Mouse (Mus musculus): Measurements from ENCODE around the gene Tsen54. TPM values are rescaled to one million over a fixed set of nuclear protein-coding genes. Genes with fewer than 3 reads are reported as not detected.

Tsen54 gene
- polyA plus RNA-seq, 1 experiment from 2014 or later = 24.4 TPM

DNA sequence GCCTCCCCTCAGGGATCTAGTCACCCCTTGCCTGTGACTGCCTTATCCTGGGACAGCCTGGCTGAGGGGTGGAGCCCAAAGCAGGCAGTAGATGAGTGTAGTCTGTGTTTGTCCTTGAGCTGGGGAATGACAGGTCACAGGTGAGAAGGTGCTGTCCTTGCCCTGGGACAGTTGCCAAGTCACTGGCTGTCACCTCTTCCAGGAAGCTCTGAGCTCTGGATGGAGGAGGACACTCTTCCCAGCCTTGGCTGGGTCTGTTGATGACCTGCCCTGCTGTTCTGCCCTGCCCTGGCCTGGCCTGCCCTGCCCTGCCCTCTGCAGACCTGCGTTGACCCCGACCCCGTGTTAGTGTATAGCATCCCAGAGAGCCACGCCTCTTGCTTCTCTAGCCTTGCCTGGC, 57.9 kb downstream of the Tsen54 start:
- no peak overlapping the region for H3K4me2 ChIP-seq
- no peaks in the 10 kb centered on the region for H3K9me3 ChIP-seq
- no peak overlapping the region for H3K27ac ChIP-seq (replicated peaks)
- no peak overlapping the region for H3K4me3 ChIP-seq
- H3K36me3 ChIP-seq = no peaks in the 10 kb centered on the region
- no peak for ATAC-seq (ENCODE audit: extremely low read depth, insufficient number of reproducible peaks, low FRiP score, low TSS enrichment)
- 49% methylated on average over 4 of the region's 4 CpGs for WGBS
- peak overlapping the region; percentile 30; the same call in 1 of the 2 replicates for H3K9ac ChIP-seq
- peaks cover 21% of the 10 kb centered on the region for H3K4me1 ChIP-seq
- H3K27me3 ChIP-seq (replicated peaks) = no peaks in the 10 kb centered on the region; the same call in 1 of the 2 replicates

Small RNAs within 50 kb of the gene (microRNA-seq; reads per million reads assigned to microRNA genes)
- not detected for gene Mir5621

Other genes starting within 250 kb of the Tsen54 start
- gene Mrps7, start 210.8 kb upstream of the Tsen54 start, polyA plus RNA-seq (2015; fragmentation: Nextera tagmentation; extraction: Ambion mirVana) = 79.2 and 86.8 TPM in 2 replicates
- gene Gga3, start 210.7 kb upstream of the Tsen54 start, polyA plus RNA-seq (2015; fragmentation: Nextera tagmentation; extraction: Ambion mirVana) = 14.0 and 14.9 TPM in 2 replicates
- gene Mif4gd, start 201.8 kb upstream of the Tsen54 start, polyA plus RNA-seq (2015; fragmentation: Nextera tagmentation; extraction: Ambion mirVana) = 23.1 and 24.6 TPM in 2 replicates
- 36.4 and 37.2 TPM in 2 replicates for gene Slc25a19, start 186.4 kb upstream of the Tsen54 start, polyA plus RNA-seq (2015; fragmentation: Nextera tagmentation; extraction: Ambion mirVana)
- gene Grb2, start 106.1 kb upstream of the Tsen54 start, polyA plus RNA-seq (2015; fragmentation: Nextera tagmentation; extraction: Ambion mirVana) = 86.6 and 90.0 TPM in 2 replicates
- 34.3 and 39.4 TPM in 2 replicates for gene Tmem94, start 49.3 kb upstream of the Tsen54 start, polyA plus RNA-seq (2015; fragmentation: Nextera tagmentation; extraction: Ambion mirVana)
- gene Caskin2, start 1.1 kb upstream of the Tsen54 start, polyA plus RNA-seq (2015; fragmentation: Nextera tagmentation; extraction: Ambion mirVana) = 20.0 and 20.1 TPM in 2 replicates
- 18.9 and 19.0 TPM in 2 replicates for gene Llgl2, start 9.3 kb downstream of the Tsen54 start, polyA plus RNA-seq (2015; fragmentation: Nextera tagmentation; extraction: Ambion mirVana)
- gene Myo15b, start 43.7 kb downstream of the Tsen54 start, polyA plus RNA-seq (2015; fragmentation: Nextera tagmentation; extraction: Ambion mirVana) = 0.17 and 0.27 TPM in 2 replicates
- 20.0 and 24.2 TPM in 2 replicates for gene Smim5, start 85.2 kb downstream of the Tsen54 start, polyA plus RNA-seq (2015; fragmentation: Nextera tagmentation; extraction: Ambion mirVana)
- 1.4 TPM in 2 replicates for gene Smim6, start 97.3 kb downstream of the Tsen54 start, polyA plus RNA-seq (2015; fragmentation: Nextera tagmentation; extraction: Ambion mirVana)
- gene Sap30bp, start 118.6 kb downstream of the Tsen54 start, polyA plus RNA-seq (2015; fragmentation: Nextera tagmentation; extraction: Ambion mirVana) = 23.3 and 24.8 TPM in 2 replicates
- gene Recql5, start 118.8 kb downstream of the Tsen54 start, polyA plus RNA-seq (2015; fragmentation: Nextera tagmentation; extraction: Ambion mirVana) = 11.6 and 12.7 TPM in 2 replicates
- gene Itgb4, start 160.0 kb downstream of the Tsen54 start, polyA plus RNA-seq (2015; fragmentation: Nextera tagmentation; extraction: Ambion mirVana) = 0.99 and 1.1 TPM in 2 replicates
- gene Galk1, start 198.0 kb downstream of the Tsen54 start, polyA plus RNA-seq (2015; fragmentation: Nextera tagmentation; extraction: Ambion mirVana) = 150 and 178 TPM in 2 replicates
- 647 and 691 TPM in 2 replicates for gene H3f3b, start 213.2 kb downstream of the Tsen54 start, polyA plus RNA-seq (2015; fragmentation: Nextera tagmentation; extraction: Ambion mirVana)
- 22.8 and 23.9 TPM in 2 replicates for gene Unk, start 215.6 kb downstream of the Tsen54 start, polyA plus RNA-seq (2015; fragmentation: Nextera tagmentation; extraction: Ambion mirVana)